Mouse (Mus musculus) forebrain, postnatal 0 days (tissue): Measurements from ENCODE around the gene Six3. TPM values are rescaled to one million over a fixed set of nuclear protein-coding genes. Genes with fewer than 3 reads are reported as not detected.

ENCODE experiments used
- ATAC-seq: fragments of 200-750 bp; cut with Nextera tagmentation; 2 replicates; pipeline ENCODE4 v1.8.0; 2017; ENCODE audit warnings: mild to moderate bottlenecking, moderate library complexity
- DNase-seq: peaks from one replicate; pipeline ENCODE4 v3.0.0-alpha.2; 2015
- H3K27ac ChIP-seq: fragments of 300-500 bp; sonication (generic); 2 replicates; pipeline ENCODE4 v1.5.1; 2014; ENCODE audit warnings: low read depth, mild to moderate bottlenecking, antibody characterized with exemption, low read length, moderate library complexity, mixed read lengths
- H3K27me3 ChIP-seq: fragments of 300-500 bp; sonication (generic); 2 replicates; pipeline ENCODE4 v1.6.1; 2014; ENCODE audit warnings: mild to moderate bottlenecking, low read length, mixed read lengths; ENCODE audit not compliant: insufficient read depth
- H3K36me3 ChIP-seq: fragments of 300-500 bp; sonication (generic); 2 replicates; pipeline ENCODE4 v1.6.1; 2014; ENCODE audit warnings: mild to moderate bottlenecking, moderate library complexity; ENCODE audit not compliant: insufficient read depth
- H3K4me1 ChIP-seq: fragments of 300-500 bp; sonication (generic); 2 replicates; pipeline ENCODE4 v1.6.1; 2014; ENCODE audit warnings: antibody characterized with exemption; ENCODE audit not compliant: insufficient read depth
- H3K4me2 ChIP-seq: fragments of 300-500 bp; sonication (generic); 2 replicates; pipeline ENCODE4 v1.6.1; 2014; ENCODE audit warnings: low read depth, mild to moderate bottlenecking, moderate library complexity
- H3K4me3 ChIP-seq: fragments of 300-500 bp; sonication (generic); 2 replicates; pipeline ENCODE4 v1.5.1; 2014; ENCODE audit warnings: low read depth, low read length, mixed read lengths
- H3K9ac ChIP-seq: fragments of 300-500 bp; sonication (generic); 2 replicates; pipeline ENCODE4 v1.6.1; 2014; ENCODE audit warnings: mild to moderate bottlenecking
- H3K9me3 ChIP-seq: fragments of 300-500 bp; sonication (generic); 2 replicates; pipeline ENCODE4 v1.6.1; 2016; ENCODE audit warnings: low read length
- CTCF ChIP-seq: sonication (generic); IDR thresholded peaks from 2 replicates; pipeline ENCODE4 v1.5.1; 2016; ENCODE audit warnings: antibody characterized with exemption, control low read depth, low read depth
- WGBS: fragments of 180-500 bp; shearing (Covaris S2); extraction: QIAGEN DNeasy Blood & Tissue Kit; methylation state at CpG from one replicate; pipeline ENCODE4 v1.1.7; 2014; 5-methylcytosine and 5-hydroxymethylcytosine counted together
- polyA plus RNA-seq: library from polyadenylated mRNA; unstranded; fragments of >200 nt; fragmentation: Nextera tagmentation; extraction: Ambion mirVana; gene quantifications from 2 replicates; pipeline ENCODE4 v1.2.1, GENCODE M21; 2015
- total RNA-seq: library from RNA; depleted of rRNA; stranded (reverse); fragments of >200 nt; gene quantifications from 2 replicates; pipeline ENCODE4 v1.2.3, GENCODE M21; 2014

The Six3 gene
- total and polyA plus RNA-seq, 2 experiments from 2014 or later = 12.0 to 16.6 TPM

DNA sequence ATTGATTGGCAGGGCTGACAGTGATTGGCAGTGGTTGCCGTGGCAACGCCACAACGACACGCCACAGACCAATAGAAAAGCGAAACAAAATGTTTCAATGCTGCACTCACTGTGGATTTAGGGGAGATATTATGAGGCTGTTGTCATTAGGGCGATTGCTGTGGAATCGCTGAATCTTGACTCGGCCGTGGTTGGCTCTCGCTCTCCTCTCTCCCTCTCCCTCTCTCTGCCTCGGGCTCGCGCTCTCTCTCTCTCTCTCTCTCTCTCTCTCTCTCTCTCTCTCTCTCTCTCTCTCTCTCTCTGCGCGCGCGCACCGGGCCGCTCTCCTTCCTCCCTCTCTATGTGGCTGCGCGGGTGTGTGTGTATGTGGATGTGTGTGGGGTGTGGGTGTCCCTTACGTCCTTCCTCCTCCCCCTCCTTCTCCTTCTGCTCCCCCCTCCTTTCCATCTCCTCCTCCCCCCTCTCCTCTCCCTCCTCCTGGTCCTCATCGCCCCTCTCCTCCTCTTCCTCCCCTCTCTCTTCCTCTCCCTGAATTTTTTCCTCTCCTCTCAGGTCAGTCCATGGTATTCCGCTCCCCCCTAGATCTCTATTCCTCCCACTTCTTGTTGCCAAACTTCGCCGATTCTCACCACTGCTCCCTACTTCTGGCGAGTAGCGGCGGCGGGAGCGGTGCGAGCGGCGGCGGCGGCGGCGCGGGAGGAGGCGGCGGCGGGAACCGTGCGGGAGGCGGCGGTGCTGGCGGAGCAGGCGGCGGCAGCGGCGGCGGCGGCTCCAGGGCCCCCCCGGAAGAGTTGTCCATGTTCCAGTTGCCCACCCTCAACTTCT lies 7.5 kb downstream of the Six3 start:
- Histone ChIP-seq H3K9me3 (no peaks in the 10 kb centered on the region), H3K4me1 (no peaks in the 10 kb centered on the region), H3K27ac (peak overlapping the region; percentile 73), H3K36me3 (no peaks in the 10 kb centered on the region), H3K9ac (peak overlapping the region; percentile 51), H3K4me2 (peak overlapping the region; percentile 58), H3K27me3 (peaks cover 52% of the 10 kb centered on the region), H3K4me3 (peak overlapping the region; percentile 46)
- ATAC-seq (peak; percentile 84), DNase-seq (peak; percentile 82)
- TF ChIP-seq CTCF = no peak
- under 1% methylated on average over 48 of the region's 54 CpGs for WGBS

DNA sequence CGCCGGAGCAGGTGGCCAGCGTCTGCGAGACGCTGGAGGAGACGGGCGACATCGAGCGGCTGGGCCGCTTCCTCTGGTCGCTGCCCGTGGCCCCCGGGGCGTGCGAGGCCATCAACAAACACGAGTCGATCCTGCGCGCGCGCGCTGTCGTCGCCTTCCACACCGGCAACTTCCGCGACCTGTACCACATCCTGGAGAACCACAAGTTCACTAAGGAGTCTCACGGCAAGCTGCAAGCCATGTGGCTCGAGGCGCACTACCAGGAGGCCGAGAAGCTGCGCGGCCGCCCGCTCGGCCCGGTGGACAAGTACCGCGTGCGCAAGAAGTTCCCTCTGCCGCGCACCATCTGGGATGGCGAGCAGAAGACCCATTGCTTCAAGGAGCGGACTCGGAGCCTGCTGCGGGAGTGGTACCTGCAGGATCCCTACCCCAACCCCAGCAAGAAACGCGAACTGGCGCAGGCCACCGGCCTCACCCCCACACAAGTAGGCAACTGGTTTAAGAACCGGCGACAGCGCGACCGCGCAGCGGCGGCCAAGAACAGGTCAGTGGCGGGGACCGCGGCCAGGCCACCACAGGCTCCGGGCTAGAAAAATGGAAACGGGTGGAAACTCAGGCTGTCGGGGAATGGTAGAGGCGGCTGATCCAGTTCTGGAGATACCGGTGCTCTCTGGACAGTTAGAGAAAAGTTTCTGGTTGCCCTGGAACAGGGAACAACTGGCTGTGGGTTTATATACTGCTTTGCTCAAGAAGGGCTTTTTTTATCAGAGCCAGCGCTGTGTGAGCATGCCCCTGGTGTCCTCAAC lies 8.3 kb downstream of the Six3 start:
- Histone ChIP-seq H3K36me3 (no peaks in the 10 kb centered on the region), H3K27ac (peak overlapping the region; percentile 73), H3K9ac (peak overlapping the region; percentile 51), H3K4me2 (peak overlapping the region; percentile 58), H3K4me1 (no peaks in the 10 kb centered on the region), H3K9me3 (no peaks in the 10 kb centered on the region), H3K27me3 (peaks cover 52% of the 10 kb centered on the region), H3K4me3 (peak overlapping the region; percentile 46)
- ATAC-seq (no peak), DNase-seq (no peak)
- WGBS = 4% methylated on average over 67 of the region's 67 CpGs
- no peak for TF ChIP-seq CTCF

DNA sequence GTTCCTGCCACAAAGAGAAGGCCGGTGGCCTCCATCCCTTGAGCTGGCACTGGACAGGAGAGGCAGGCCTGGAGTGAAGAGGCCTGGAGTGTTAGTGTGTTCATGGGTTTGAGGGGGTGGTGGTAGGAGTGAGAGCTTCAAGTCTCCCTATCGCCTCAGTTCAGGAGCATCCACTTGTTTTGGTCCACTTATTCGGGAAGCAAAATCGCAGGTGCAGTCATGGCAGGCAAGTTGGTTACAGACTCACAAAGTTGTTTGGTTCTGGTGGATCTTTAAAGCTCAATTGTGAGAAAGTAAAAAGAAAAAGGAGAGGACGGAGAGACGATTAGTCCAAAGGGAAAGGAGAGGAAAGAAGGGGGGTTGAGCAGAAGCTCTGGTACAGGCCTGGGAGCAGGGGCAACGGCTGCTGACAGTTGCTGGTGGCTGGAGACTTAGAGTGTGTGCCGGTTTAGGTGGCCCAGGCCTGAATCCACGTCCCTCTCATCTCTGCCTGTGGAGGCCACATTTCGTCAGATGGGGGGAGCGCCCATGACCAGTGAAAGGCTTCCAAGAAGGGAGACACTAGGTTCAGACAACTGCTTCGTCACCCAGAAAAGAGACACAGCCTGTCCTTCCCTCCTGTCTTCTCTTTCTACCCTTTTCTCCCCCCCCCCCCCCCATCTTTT lies 9.2 kb downstream of the Six3 start:
- ATAC-seq (no peak), DNase-seq (no peak)
- no peak for TF ChIP-seq CTCF
- 10% methylated on average over 12 of the region's 12 CpGs for WGBS
- Histone ChIP-seq H3K9me3 (no peaks in the 10 kb centered on the region), H3K4me2 (peak overlapping the region; percentile 58), H3K27me3 (peaks cover 52% of the 10 kb centered on the region), H3K4me1 (no peaks in the 10 kb centered on the region), H3K36me3 (no peaks in the 10 kb centered on the region), H3K4me3 (peak overlapping the region; percentile 46), H3K27ac (peak overlapping the region; percentile 73; the same call in 1 of the 2 replicates), H3K9ac (peak overlapping the region; percentile 51)

DNA sequence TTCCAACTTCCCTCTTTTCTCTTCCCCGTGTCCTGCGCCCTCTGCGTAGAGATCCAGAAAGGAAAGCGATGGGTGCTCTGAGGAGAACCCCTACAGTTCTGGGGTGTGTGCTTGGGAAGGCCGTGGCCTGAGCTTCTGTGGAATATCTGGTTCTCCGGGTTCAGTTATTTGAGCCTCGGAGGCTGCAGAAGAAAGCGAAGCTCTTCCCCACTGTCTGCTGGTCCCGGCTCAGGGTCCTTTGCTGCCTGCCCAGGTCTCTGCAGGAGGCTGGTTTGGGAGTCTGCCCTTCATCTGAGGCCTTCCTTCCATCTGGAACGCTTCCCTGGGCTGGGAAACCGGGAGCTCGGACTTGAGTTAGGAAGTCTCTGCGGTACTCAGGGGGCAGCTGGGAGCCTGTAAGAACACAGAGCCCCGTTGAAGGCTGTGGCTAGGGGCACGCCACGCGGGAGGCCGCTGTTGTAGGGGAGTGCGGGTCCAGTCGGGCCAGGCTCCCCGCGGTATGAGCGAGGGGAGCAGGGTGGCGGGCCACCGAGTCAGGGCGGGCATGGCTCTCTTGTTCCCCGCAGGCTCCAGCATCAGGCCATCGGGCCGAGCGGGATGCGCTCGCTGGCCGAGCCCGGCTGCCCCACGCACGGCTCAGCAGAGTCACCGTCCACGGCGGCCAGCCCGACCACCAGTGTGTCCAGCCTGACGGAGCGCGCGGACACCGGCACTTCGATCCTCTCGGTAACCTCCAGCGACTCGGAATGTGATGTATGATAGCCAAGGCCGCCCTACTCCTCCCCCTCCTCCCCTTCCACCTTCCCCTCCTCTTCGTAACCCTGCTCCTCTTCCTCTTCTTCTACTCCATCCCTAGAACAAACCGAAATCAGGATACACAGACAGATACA lies 10.0 kb downstream of the Six3 start:
- Histone ChIP-seq H3K9me3 (no peaks in the 10 kb centered on the region), H3K36me3 (no peaks in the 10 kb centered on the region), H3K27ac (peak overlapping the region; percentile 73; the same call in 1 of the 2 replicates), H3K27me3 (peaks cover 54% of the 10 kb centered on the region), H3K4me3 (peak overlapping the region; percentile 46), H3K4me2 (peak overlapping the region; percentile 58), H3K9ac (peak overlapping the region; percentile 51), H3K4me1 (no peaks in the 10 kb centered on the region)
- no peak for TF ChIP-seq CTCF
- ATAC-seq = no peak
- no peak for DNase-seq
- WGBS = 2% methylated on average over 52 of the region's 52 CpGs

DNA sequence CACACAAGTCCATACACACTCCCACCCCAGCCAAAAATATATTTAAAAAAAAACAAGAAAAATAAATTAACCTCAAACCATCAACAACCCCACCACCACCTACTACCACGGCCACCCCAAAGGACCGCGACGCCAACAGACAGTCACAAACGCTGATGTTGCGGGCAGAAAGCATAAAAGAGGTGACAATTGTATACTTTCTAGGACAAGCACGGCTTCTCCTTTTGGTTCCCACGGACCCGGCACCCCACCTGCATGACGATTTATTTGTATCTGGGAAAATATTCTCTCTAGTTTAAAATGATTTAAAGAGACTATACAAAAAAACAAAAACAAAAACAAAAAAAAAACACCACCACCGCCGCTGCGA lies 10.6 kb downstream of the Six3 start:
- Histone ChIP-seq H3K4me1 (no peaks in the 10 kb centered on the region), H3K4me2 (peak overlapping the region; percentile 58), H3K9me3 (no peaks in the 10 kb centered on the region), H3K9ac (peak overlapping the region; percentile 51), H3K27me3 (peaks cover 52% of the 10 kb centered on the region), H3K4me3 (peak overlapping the region; percentile 46), H3K27ac (peak overlapping the region; percentile 73; the same call in 1 of the 2 replicates), H3K36me3 (no peaks in the 10 kb centered on the region)
- ATAC-seq (no peak), DNase-seq (no peak)
- WGBS = 5% methylated on average over 13 of the region's 13 CpGs
- no peak for TF ChIP-seq CTCF
